Mouse (Mus musculus) small intestine, adult 2 months (tissue): ENCODE measurements at regions not wholly inside any gene's neighbourhood (a gene's known extent, or its start where the extent isn't known, plus 50 kb on each side); places are given as distances from the start of the nearest gene placed in this dataset.

Experiments
- CTCF ChIP-seq: fragments of 200-500 bp; IDR thresholded peaks from 2 replicates; pipeline ENCODE4 v1.5.1; 2012; ENCODE audit warnings: low read depth, mild to moderate bottlenecking, control low read depth, inconsistent platforms, low read length, moderate library complexity, mixed read lengths; ENCODE audit not compliant: insufficient replicate concordance, insufficient read length; ENCODE audit errors: extremely low read depth
- POLR2A ChIP-seq: fragments of 200-500 bp; IDR thresholded peaks from 2 replicates; pipeline ENCODE4 v1.6.1; 2012; ENCODE audit warnings: low read depth, mild to moderate bottlenecking, control low read depth, inconsistent platforms, low read length, moderate library complexity

DNA sequence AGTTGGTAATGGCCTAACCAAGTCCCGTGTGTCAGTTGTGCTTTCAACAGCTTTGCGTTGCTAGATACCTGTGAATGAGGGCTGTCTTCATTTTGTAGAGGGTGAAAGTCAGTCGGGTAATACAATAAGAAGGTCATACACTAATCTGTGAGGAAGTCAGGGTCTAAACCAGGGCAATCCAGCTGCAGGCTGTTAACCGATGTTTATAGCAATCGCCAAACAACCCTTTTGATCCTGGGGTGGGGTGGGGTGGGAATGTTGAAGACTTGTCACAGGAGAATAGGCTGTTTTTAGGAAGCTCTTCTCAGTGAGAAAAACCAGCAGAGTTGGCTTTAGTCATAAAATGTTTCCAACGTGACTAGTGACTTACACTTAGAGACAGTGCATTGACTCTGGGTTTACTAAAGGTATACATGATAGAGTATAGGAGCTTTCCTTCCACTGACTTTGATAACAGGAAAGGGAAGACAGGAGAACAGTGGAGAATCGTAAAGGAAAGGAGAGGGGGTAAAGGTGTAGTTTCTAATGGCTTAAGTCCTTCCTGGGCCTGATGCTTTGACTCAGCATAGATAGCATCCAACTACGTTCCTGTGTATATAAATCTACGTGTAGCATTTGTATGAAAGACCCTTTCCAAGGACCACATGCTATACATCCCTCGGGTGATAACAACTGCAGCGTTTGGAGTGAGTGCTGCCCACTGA is 211.6 kb downstream of the Enc1 start:
- TF ChIP-seq POLR2A: no peak
- TF ChIP-seq CTCF: no peak
